Mouse (Mus musculus) liver, adult 2 months (tissue): ENCODE measurements around the gene Lclat1.

Experiments used
- CTCF ChIP-seq: fragments of 200-500 bp; IDR thresholded peaks from 2 replicates; pipeline ENCODE4 v1.5.1; 2011; ENCODE audit warnings: low read depth, low read length, control low read depth
- POLR2A ChIP-seq: fragments of 200-500 bp; IDR thresholded peaks from 2 replicates; pipeline ENCODE4 v1.6.1; 2011; ENCODE audit warnings: low read length, control low read depth; ENCODE audit not compliant: insufficient read depth; ENCODE audit errors: extremely low read depth

- no peak for TF ChIP-seq CTCF
- TF ChIP-seq POLR2A: no peak
Observed at GRCm38 (mm10) chr17:73210960-73211531, 103.3 kb downstream of the Lclat1 start.
